Mouse (Mus musculus) thymus, adult 18-20 months (tissue): ENCODE results near the gene Zfp599.

ENCODE experiments used
- DNase-seq, 2 experiments: peaks; one replicate each; pipeline ENCODE4 v3.0.0; 2022; ENCODE audit warnings: mixed read lengths in 2 of 2

Zfp599 gene

GRCm38 (mm10) chr9:22224066-22224465 lies 35.6 kb downstream of the Zfp599 start:
- no peak for DNase-seq

- DNase-seq = no peak
These were observed 41.7 kb downstream of the Zfp599 start for GRCm38 (mm10) chr9:22217858-22218493.

- DNase-seq = no peak
These were observed 43.0 kb downstream of the Zfp599 start for GRCm38 (mm10) chr9:22216705-22217104.

- no peak for DNase-seq
These were observed 45.1 kb downstream of the Zfp599 start for GRCm38 (mm10) chr9:22214549-22214948.

GRCm38 (mm10) chr9:22213785-22214194 lies 45.9 kb downstream of the Zfp599 start:
- no peak for DNase-seq
